Mouse (Mus musculus) regulatory T cell (primary cell): ENCODE data around the gene Eif4enif1.
"Not testable (repeated sequence)": the region's sequence is repeated elsewhere in the genome, so short reads cannot be mapped to it uniquely, and the experiment has no call there.

Experiments
- in situ Hi-C: fragments of 300-600 bp; cut with MboI, MseI; formaldehyde crosslinking; loops from one replicate; pipeline ENCODE4 v1.15.1; 2025; ENCODE audit warnings: high pct_unique_total_duplicates

Eif4enif1 gene

DNA sequence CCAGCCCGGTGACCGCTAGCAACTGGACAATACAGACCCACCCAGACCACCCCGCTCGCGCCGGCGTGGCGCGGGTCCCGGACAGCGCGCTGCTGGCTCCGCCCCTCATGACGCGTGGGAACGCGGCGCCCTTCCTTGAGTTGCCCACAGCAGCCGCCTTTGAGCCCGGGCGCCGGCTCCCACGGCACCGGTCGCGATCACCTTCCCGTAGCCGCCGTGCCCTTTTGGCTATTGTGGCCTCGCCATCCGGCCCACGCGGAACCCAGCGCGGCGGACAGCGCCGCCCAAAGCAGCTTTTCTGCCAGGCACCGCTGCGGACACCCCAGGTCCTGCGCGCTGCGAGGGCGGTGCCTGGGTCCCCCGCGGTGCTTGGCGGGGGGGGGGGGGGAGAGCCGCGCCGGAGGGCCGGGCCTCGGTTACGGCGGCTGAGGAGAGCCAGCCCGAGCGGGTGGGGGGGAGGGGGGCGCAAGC, at the start of gene Eif4enif1:
Gene Eif4enif1, plus strand, starts transcription at position 162 of the 471 bp plus-strand sequence.
- in situ Hi-C loops, result no loop called here

DNA sequence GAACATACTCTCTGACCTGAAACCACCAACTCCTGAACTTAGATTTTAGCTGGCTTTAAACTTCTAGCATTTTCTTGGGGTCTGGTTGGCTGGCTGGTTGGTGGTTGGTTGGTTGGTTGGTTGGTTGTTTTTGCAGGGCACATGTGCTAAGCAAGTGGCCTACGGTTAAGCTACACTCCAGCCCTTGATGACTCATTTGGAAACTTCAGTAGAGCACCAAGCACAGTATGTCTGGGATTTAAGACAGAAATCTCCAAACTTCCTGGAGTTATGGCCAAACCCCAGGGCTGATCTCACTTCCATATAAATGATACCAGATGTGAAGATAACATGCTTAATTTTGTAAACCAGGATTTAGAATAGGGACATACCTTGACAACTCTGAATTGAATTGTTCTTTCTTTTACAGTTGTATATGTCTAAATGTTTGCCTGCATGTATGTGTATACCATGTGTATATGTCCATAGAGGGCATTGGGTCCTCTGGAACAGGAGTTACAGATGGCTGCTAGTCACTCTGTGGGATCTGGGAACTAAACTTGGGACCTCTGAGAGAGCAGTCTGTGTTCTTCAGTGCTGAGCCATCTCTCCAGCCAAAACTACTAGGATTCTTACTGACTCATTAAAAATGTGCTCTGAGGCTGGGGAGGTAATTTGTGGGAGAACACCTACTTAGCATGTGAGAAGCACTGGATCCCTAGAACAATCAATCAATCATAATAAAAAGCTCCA, 48.4 kb upstream of the Eif4enif1 start:
- in situ Hi-C loops, result not testable (repeated sequence)

DNA sequence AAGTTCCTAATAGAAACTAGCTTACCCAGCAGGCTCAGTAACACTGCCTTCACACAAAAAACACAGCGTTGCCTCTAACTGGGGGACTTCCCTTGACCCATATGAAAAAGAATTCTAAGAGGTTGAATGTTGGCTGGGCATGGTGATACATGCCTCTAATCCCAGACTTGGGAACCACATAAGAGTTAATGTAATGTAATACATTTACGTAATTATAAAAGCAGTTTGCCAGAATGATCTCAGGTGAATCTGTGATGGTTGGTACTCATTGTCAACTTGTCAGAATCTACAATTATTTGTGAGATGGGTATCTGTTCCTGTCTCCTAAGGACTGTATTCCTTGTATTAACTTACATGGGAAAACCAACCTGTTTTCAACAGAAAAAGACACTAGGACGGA, 45.2 kb upstream of the Eif4enif1 start:
- in situ Hi-C loops, result not testable (repeated sequence)

DNA sequence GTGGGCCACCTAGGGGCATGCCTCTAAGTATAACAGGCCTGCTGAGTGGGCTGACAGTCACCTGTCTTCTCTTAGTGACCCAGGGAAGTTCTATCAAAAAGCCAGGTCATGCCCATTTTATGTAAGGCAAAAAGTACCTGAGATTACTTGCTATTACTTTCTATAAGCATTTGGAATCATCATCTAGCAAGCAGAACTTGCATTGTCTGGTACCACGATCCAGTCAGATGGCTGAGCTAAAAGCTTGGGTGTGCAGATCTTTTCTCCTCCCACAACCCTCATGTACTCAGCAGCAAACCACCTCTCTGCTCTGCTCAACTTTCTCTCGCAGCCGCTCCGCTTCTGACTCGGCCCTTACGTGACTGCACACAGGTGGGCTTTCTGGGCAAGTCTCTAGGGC, 44.2 kb upstream of the Eif4enif1 start:
- in situ Hi-C loops, result not testable (repeated sequence)

DNA sequence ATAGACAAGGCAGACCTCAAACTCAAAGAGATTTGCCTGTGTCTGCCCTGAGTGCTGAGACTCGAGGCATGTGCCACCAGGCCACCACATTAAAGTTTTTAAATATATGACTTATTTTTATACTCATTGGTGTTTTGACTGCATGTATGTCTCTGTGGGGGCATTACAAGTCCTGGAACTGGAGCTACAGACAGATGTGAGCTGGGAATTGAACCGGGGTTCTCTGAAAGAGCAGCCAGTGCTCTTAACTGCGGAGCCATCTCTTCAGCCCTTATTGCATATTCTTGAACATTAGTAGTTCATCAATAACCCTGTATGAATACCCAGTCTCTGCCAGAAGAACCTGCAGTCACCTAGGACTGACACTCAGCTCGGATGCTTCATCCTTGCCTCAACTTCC, 43.4 kb upstream of the Eif4enif1 start:
- in situ Hi-C loops, result not testable (repeated sequence)

DNA sequence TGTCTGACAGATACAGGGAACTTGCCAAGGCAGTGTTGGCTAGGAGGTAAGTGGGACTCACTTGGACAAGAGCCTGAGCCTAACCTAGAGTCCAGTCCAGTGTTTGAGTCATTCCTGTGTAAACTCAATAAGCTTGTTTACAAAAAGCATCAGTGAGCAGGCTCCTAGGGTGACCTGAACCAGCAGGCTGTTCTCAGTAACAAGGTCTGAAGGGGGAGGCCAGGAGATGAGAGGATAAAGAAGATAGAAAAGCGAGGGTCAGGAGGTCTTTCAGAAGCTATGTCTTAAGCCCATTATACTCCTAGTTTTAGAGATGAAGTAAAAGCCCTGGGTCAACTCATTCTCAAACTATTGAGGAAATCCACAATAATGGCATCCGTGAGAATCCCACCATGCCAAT, 40.8 kb upstream of the Eif4enif1 start:
- in situ Hi-C loops, result not testable (repeated sequence)

DNA sequence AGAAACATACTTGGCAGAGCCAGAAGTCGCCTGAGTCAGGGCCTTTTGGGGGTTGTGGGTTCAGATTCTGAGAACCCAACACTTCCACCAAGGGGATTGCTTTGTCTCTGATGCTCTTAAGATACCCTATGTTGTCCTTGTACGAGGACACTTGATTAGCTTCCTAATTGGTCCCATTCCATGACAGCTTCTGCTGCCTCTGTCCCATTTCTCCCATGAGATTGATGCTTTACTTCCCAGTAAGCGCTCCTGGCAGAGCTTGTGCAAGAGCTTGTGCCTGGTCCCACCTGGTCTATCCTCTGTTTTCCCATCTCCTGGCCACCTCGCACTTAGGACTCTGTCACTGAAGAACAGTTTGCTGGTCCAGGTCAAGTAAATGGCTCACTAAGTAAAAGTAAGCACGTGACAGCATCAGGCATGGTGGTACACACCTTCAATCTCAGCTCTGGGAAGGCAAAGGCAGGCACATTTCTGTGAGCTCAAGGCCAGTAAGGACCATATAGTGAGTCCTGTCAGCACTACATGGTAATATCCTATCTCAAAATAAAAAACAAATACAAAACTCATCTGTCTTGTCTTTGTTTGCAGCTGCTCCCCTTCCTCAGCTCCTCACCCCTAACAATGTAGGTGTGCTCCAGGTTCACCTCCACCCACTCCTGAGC, 39.8 kb upstream of the Eif4enif1 start:
- in situ Hi-C loops, result not testable (repeated sequence)

DNA sequence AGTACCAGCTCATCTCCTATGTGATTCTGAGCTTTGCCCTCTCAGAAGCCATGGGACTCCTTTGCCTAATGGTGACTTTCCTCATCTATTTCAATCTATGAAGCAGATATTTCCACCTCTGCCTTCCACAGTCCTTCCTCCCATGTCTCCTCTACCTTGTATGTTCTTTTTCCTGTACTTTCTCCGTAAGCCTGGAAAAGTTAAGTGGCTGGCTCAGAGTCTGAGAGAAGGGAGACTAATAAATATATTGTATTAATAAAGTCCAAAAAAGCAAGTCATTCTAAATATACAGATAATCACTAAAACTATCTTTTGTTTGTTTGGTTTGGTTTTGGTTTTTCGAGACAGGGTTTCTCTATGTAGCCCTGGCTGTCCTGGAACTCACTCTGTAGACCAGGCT, 39.1 kb upstream of the Eif4enif1 start:
- in situ Hi-C loops, result not testable (repeated sequence)

DNA sequence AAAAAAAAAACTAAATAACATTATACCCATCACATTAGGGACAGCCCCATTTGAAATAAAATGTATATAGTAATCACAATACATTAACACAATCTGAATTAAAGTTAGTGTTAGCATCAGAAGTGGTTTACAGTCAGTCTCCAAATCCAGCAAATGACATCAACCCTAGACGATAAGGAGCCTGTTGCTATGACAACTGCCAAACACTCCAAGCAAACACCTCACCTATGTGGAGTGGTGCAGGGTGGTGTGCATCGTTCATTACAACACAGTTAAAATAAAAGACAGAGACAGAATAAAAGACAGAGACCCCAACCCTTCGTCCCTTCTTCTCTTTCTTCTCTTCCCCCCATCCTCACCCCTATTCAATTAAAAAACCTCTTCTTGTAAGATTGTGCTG, 38.5 kb upstream of the Eif4enif1 start:
- in situ Hi-C loops, result not testable (repeated sequence)

DNA sequence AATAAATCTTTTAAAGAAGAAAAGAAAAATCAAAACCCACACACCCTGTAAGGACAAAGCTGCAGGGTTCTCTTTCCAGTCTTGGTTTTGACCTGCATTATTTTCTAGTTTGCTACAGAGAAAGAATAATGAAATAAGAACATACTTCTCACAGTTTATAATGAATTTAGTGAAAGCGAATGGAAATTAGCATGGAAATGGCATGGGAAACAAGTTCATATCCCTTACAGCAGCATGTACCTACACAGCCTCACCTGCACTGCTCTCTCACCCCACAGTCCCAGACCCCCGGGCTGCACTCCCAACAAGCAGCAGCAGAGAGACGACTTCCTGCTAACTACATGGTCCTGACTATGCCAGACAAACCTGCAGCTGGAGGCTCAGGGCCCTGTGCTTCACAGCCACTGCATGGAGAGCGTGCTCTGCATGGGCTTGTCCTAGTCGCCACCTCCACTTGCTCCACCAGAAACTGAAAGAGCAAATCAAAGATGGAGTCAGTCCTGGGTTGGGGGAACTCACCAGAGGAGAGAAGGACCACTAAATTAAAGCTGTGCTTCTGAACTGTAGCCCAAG, 36.9 kb upstream of the Eif4enif1 start:
- in situ Hi-C loops, result not testable (repeated sequence)

DNA sequence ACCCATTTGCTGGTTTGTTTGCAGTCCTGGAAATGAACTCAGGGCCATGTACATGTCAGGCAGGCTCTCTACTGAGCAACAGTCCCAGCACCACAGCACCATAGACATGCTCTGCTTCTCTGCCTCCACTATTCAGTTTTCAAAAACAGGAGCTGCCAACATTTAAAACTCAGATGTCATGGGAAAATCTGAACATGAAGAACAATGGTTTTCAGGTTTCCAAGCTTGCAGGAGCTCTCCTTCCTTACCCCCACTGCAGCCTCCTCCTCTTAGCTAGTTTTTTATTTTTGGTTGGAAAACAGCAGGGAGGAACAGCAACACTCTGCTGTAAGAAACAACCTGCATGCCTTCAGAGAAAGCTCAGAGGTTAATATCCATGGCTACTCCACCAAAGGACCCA, 35.9 kb upstream of the Eif4enif1 start:
- in situ Hi-C loops, result not testable (repeated sequence)

DNA sequence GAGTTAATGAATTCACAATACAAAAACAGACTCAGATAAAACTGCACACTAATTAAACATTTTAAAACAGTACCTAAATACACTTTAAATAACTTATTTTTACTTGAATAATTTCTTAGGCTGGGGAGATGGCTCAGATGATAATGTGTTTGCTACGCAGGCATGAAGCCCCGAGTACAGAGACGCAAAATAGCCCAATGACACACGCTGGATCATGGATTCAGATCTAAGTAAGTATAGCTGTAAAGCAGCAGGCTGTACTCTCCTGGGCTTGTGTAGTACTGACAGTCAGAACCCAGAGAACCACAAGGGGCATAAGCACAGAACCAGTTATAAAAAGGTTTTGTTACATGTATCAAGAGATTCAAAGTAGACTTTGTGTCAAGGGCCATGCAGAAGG, 35.1 kb upstream of the Eif4enif1 start:
- in situ Hi-C loops, result not testable (repeated sequence)

DNA sequence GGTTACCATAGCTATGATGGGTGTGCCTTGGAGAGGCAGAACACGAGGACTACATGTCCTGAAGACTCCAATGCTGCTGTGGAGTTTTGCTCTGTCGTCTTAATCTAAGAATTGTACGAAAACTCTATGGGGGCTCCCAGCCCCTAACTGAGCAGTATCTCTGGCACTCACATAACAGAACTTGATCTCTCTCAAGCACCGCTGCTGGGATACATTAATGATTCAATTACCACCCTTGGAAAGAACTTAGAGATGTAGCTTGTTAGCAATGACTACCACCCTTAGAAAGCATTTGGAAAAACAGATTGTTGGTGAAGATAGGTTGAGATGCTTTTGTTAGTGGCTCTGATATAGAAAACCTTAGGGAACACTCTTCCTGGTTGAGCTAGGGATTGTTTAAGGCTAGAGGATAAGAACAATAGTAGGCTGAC, 34.6 kb upstream of the Eif4enif1 start:
- in situ Hi-C loops, result not testable (repeated sequence)

DNA sequence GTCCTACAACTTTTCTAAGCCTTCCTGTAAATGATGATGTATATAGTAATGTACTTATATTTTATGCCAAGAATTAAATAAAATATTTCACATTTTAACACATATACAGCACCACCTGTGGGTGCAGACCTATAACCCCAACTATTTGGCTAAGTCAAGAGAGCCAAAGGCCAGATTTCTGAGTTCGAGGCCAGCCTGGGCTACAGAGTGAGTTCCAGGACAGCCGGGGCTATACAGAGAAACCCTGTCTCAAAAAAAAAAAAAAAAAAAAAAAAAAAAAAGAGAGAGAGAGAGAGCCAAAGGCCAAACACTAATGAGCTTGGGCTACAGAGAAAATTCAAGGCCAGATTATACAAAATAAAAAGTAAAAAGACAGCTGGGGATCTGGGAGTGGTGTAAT, 33.1 kb upstream of the Eif4enif1 start:
- in situ Hi-C loops, result not testable (repeated sequence)

DNA sequence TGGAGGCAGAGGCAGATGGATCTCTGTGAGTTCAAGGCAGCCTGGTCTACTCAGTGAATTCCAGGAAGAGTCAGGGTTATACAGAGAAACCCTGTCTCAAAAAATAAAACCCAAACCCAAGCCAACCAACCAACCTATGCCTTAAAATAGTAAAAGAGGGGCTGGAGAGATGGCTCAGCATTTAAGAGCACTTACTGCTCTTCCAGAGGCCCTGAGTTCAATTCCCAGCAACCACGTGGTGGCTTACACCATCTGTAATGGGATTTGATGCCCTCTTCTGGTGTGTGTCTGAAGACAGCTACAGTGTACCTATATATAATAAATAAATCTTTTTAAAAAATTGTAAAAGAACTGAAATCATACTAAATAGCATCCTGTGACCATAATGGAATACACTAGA, 30.3 kb upstream of the Eif4enif1 start:
- in situ Hi-C loops, result loop anchor here (5.0 kb wide), 1 partner anchor 60 kb away; no protein-coding TSS in a partner anchor

DNA sequence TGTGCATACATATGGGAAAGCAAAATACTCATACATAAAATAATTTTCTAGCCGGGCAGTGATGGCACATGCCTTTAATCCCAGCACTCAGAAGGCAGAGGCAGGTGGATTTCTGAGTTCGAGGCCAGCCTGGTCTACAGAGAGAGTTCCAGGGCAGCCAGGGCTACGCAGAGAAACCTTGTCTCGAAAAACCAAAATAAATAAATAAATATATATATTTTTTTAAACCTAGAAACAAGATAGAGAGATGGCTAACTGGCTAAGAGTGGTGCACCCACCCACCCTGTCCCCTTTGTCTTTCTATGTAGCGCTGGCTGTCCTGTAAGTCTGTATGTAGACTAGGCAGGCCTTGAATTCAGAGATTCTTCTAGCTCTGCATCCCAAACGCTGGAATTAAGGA, 29.7 kb upstream of the Eif4enif1 start:
- in situ Hi-C loops, result loop anchor here (5.0 kb wide), 1 partner anchor 60 kb away; no protein-coding TSS in a partner anchor

DNA sequence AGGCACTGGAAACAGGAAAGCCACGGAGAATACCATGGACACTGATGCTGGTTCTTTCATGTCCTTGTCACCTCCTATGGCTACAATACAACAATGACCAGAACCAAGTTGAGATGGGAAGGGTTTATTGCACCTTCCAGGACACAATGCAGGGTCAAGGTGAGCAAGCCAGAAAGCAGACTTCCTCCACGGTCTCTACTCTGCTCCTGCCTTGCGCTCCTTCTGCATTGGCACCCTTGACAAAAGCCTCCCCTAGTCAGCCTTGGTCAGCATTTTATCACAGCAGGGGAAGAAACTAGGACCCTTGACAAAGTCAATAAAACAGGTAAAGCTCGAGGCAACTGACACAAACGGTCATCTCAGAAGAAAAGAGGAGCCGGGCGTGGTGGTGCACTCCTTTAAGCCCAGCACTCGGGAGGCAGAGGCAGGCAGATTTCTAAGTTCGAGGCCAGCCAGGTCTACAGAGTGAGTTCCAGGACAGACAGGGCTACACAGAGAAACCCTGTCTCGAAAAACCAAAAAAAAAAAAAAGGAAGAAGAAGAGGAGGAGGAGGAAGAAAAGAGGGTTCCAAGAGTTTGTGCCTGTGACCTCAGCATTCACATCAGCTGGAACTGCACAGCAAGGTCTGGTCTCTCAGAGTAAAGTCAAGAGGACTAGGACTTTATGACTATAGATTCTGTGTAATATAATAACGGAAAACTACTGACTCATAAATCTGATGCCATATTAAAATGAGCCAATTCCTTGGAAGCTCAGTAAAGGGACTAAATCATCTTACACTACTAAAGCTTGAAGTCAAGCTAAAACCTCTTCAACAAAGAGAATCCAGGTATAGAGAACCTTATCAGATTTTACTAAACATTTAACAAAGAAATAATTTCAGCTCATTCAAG, 28.5 kb upstream of the Eif4enif1 start:
- in situ Hi-C loops, result loop anchor here (5.0 kb wide), 1 partner anchor 59 kb away; no protein-coding TSS in a partner anchor

DNA sequence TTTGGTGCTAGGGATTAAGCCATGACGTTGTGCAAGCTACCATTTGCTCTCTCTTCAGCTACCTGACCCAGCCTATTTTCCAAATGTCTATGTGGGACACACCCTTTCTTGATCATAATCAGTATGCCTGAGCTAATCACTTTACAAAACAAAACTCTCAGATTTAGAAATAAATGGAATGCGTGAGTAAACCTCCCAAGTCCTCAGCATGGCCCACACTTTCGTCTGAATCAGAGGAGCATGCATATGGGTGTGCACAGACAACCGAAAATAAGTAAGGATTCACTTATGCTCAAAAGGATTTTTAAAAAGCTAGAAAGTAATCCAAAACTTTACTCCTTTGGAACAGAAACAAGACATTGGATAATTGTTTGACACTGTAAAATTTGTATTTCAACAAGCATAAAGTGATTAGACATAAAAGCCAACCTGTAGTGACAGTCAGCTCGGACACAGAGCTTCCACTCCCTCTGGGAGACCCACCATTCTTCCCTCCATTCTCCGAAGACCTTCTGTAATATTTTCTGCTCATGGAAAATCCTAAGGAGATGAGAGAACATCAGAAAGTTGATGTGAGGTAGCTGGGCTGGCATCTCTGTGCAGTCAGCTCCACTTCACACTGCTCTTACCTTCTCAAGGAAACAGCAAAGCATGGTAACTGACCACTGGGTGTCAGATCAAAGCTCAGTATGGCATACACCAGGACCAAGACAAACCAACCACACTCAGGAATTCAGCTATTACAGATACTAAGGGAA, 23.0 kb upstream of the Eif4enif1 start:
- in situ Hi-C loops, result not testable (repeated sequence)

DNA sequence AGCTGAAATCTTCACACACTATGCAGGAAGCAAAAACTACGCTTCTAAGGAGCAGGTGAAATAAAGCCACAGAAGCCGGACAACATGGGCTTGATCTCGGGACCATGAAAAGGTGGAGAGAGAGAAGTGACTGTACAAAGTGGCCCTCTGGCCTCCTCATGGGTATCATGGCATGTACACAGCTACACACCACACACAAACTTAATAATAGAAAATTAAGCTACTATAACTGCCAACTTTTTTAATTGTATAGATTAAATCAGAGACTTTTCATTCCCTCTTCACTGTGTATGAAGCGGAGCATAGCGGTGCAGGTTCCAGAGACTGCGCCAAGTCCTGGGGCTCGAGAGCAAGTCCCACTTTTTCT, 22.5 kb upstream of the Eif4enif1 start:
- in situ Hi-C loops, result not testable (repeated sequence)

DNA sequence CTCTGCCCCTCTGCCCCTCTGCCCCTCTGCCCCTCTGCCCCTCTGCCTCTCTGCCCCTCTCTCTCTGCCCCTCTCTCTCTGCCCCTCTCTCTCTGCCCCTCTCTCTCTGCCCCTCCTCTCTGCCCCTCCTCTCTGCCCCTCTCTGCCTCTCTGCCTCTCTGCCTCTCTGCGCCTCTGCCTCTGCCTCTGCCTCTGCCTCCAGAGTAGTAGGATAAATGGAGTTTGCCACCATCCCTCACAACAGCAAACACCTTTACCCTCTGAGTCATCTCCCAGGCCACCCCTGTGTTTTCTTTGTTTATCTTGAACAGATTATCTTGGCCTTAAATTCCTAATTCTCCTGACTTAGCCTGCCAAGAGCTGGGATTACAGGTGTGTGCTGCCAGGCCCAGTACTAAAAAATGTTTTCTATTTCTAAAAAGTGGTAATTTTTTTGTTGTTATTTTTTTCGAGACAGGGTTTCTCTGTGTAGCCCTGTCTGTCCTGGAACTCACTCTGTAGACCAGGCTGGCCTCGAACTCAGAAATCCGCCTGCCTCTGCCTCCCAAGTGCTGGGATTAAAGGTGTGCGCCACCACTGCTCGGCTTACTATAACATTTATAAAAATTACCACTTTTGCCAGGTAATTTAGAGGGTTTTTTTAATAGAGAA, 21.6 kb upstream of the Eif4enif1 start:
- in situ Hi-C loops, result not testable (repeated sequence)
